Mouse (Mus musculus): ENCODE data around the gene Safb2. TPM values are rescaled to one million over a fixed set of nuclear protein-coding genes. Genes with fewer than 3 reads are reported as not detected.

Gene Safb2
- polyA plus RNA-seq, 1 experiment: 45.1 TPM

DNA sequence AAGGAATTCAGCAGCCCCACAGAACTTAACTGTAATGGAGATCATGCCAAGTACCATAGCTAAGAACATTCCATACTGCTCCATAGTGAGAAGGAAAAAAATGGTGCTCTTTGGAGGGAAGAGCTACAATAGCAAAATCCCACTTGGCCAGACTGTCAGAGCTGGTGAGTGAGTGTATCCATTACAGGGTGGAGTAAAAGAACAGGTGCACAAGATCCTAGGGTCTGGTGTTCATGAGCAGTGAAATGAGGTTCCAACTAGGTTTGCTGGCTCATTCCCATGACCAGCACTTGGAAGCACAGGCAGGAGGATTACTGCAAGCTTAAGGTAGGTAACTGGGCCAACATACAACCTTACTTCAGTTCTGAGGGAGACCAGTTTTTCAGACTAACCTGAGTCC, 8.2 kb upstream of the Safb2 start:
- TF ChIP-seq MYOD1 (IDR thresholded peaks at IDR 0.05; ENCODE audit: control insufficient read depth, insufficient read length, low read depth) (no peak), MAX (IDR thresholded peaks at IDR 0.05) (no peak)
- peaks cover 98% of the 10 kb centered on the region for H3K36me3 ChIP-seq (ENCODE audit: control insufficient read depth, insufficient read depth)
- H3K27me3 ChIP-seq (ENCODE audit: control insufficient read depth, insufficient read depth, insufficient read length): no peaks in the 10 kb centered on the region
- H3K4me3 ChIP-seq (ENCODE audit: insufficient read depth, poor library complexity, severe bottlenecking): no peak overlapping the region
- no peak overlapping the region for H3ac ChIP-seq (ENCODE audit: control insufficient read depth, insufficient read length, low read depth)
- peaks cover 81% of the 10 kb centered on the region for H3K79me3 ChIP-seq (ENCODE audit: low read depth)
- H3K79me2 ChIP-seq (ENCODE audit: control insufficient read depth, insufficient read depth): peaks cover 90% of the 10 kb centered on the region

DNA sequence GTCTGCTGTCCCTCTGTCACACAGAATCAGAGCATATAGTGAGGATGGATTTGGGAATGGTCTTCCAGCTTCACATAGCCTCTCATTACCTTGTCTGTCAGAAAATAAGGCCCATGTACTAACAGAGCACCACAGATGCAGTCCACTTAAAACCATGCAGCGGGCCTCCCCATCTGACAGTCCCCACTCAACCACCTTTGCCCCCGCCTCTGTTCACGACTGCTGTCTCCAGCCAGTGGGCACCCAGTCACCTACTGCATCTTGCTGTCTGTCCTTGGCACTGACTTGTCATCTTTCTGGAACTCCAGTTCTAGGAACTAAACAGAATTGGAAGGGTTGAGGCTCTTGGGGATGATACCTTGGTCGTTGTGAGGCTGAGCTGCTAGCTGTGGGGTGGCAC, 4.5 kb upstream of the Safb2 start:
- peaks cover 87% of the 10 kb centered on the region for H3K79me3 ChIP-seq (ENCODE audit: low read depth)

DNA sequence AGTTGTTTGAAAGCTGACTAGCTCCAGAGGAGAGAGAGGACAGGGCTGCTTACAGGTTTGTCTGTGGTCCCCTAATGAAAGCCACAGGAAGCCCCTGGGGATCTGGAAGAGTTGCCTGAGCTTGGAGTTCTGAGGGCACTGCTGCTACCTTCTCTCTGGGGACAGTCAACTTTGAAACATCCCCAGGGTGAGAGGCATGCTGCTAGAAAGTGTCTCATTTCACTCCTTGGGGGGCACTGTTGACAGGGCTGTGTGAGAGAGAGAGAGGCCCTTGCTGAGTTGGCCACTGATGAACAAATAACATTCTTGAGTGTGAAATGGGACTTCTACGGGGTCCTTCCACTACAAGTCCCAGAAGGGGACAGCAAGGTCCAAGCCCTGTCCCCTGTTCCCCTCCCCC, 3.4 kb upstream of the Safb2 start:
- H3K79me2 ChIP-seq (ENCODE audit: control insufficient read depth, insufficient read depth): peaks cover 95% of the 10 kb centered on the region
- H3K79me3 ChIP-seq (ENCODE audit: low read depth): peaks cover 87% of the 10 kb centered on the region
- no peak overlapping the region for H3K4me3 ChIP-seq (ENCODE audit: insufficient read depth, poor library complexity, severe bottlenecking)
- no peaks in the 10 kb centered on the region for H3K27me3 ChIP-seq (ENCODE audit: control insufficient read depth, insufficient read depth, insufficient read length)
- H3K36me3 ChIP-seq (ENCODE audit: control insufficient read depth, insufficient read depth): peaks cover 68% of the 10 kb centered on the region
- H3ac ChIP-seq (ENCODE audit: control insufficient read depth, insufficient read length, low read depth): no peak overlapping the region
- TF ChIP-seq MAX (IDR thresholded peaks at IDR 0.05) (no peak), FOSL1 (IDR thresholded peaks at IDR 0.05; ENCODE audit: insufficient read depth, low read length, poor library complexity, severe bottlenecking) (no peak), MYOG (IDR thresholded peaks at IDR 0.05; ENCODE audit: control insufficient read depth, extremely low read depth, insufficient read length) (no peak), CEBPB (IDR thresholded peaks at IDR 0.05; ENCODE audit: low read depth) (no peak), CTCF (IDR thresholded peaks at IDR 0.05; ENCODE audit: control insufficient read depth, insufficient read depth, insufficient read length) (no peak), MYOD1 (IDR thresholded peaks at IDR 0.05; ENCODE audit: control insufficient read depth, insufficient read length, low read depth) (no peak), USF1 (IDR thresholded peaks at IDR 0.05; ENCODE audit: low read depth) (no peak)

More for the DNA sequence above, 4.5 kb upstream of the Safb2 start:
- peaks cover 95% of the 10 kb centered on the region for H3K79me2 ChIP-seq (ENCODE audit: control insufficient read depth, insufficient read depth)
- no peak overlapping the region for H3K4me3 ChIP-seq (ENCODE audit: insufficient read depth, poor library complexity, severe bottlenecking)
- H3K36me3 ChIP-seq (ENCODE audit: control insufficient read depth, insufficient read depth): peaks cover 73% of the 10 kb centered on the region
- TF ChIP-seq MYOG (IDR thresholded peaks at IDR 0.05; ENCODE audit: control insufficient read depth, extremely low read depth, insufficient read length) (no peak), MYOD1 (IDR thresholded peaks at IDR 0.05; ENCODE audit: control insufficient read depth, insufficient read length, low read depth) (no peak), CEBPB (IDR thresholded peaks at IDR 0.05; ENCODE audit: low read depth) (no peak), FOSL1 (IDR thresholded peaks at IDR 0.05; ENCODE audit: insufficient read depth, low read length, poor library complexity, severe bottlenecking) (no peak), USF1 (IDR thresholded peaks at IDR 0.05; ENCODE audit: low read depth) (no peak), MAX (IDR thresholded peaks at IDR 0.05) (no peak), CTCF (IDR thresholded peaks at IDR 0.05; ENCODE audit: control insufficient read depth, insufficient read depth, insufficient read length) (no peak)
- H3K27me3 ChIP-seq (ENCODE audit: control insufficient read depth, insufficient read depth, insufficient read length): no peaks in the 10 kb centered on the region
- no peak overlapping the region for H3ac ChIP-seq (ENCODE audit: control insufficient read depth, insufficient read length, low read depth)

DNA sequence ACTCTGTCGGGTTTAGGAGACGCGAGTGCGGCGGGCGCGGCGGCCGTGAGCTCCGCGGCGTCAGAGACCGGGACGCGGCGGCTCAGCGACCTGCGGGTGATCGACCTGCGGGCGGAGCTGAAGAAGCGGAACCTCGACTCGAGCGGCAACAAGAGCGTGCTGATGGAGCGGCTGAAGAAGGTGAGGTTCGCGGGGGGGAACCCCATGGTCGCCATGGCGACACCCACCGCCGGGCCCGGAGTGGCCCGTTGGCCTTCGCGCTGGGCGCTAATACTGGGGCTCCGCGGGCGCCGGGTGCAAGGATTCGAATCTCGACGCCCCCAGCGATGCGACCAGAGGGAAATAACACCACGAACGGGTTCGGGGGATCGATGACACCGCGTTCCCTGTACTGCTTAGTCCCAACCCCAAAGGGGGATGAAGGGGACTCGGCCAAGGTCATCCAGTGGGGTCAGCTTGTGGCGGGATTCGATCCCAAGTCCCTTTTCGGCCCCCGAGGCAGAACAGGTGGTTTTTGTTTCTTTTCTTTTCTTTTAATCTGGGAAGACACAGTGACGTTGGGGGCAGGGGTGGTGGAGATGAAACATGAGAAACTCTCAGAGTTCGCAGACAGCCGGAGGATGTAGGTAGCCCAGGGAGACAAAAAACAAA, 911 bp upstream of the Safb2 start:
- Histone ChIP-seq H3K79me2 (ENCODE audit: control insufficient read depth, insufficient read depth) (peaks cover 95% of the 10 kb centered on the region), H3ac (ENCODE audit: control insufficient read depth, insufficient read length, low read depth) (peak overlapping the region; percentile 89), H3K4me3 (ENCODE audit: insufficient read depth, poor library complexity, severe bottlenecking) (peak overlapping the region; percentile 95), H3K79me3 (ENCODE audit: low read depth) (peaks cover 89% of the 10 kb centered on the region), H3K27me3 (ENCODE audit: control insufficient read depth, insufficient read depth, insufficient read length) (no peaks in the 10 kb centered on the region), H3K36me3 (ENCODE audit: control insufficient read depth, insufficient read depth) (peaks cover 68% of the 10 kb centered on the region)
- TF ChIP-seq MYOD1 (IDR thresholded peaks at IDR 0.05; ENCODE audit: control insufficient read depth, insufficient read length, low read depth): no peak

DNA sequence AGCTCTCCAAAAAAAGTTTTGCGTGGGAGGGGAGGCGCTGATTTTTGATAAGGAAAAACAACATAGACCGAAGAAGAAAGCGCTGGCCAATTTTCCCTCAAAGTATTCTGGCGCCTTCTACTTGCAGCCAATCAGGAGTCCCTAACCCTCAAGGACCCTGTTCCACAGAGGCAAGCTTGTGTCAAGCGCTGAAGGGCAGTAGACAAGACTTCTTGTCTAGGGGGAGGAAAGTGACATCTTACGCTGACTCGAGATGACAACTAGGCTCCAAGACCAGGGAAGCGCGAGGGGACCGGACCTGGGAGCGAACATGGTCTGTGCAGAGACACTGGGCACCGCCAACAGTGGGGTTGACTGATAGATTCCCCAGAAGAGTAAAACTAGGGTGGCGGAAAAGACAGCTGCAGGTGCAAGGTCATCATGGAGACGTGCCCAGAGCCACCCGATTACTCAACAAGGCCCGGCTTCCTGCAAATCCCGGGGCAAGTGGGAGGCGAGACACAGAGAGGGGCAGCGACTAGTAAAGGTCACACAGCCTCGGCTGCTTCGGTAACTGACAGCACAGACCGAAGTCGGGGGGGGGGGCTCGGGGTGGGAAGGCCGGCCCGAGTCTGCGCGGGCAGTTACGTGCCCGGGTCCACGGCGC, 651 bp downstream of the Safb2 start:
- peak; percentile 41 for TF ChIP-seq CEBPB (IDR thresholded peaks at IDR 0.05; ENCODE audit: low read depth)
- TF ChIP-seq USF1 (IDR thresholded peaks at IDR 0.05; ENCODE audit: low read depth): no peak
- TF ChIP-seq MYOG (IDR thresholded peaks at IDR 0.05; ENCODE audit: control insufficient read depth, extremely low read depth, insufficient read length): no peak
- TF ChIP-seq MYOD1 (IDR thresholded peaks at IDR 0.05; ENCODE audit: control insufficient read depth, insufficient read length, low read depth): peak; percentile 31
- Histone ChIP-seq H3K79me2 (ENCODE audit: control insufficient read depth, insufficient read depth) (peaks cover 95% of the 10 kb centered on the region), H3K36me3 (ENCODE audit: control insufficient read depth, insufficient read depth) (peaks cover 68% of the 10 kb centered on the region)

DNA sequence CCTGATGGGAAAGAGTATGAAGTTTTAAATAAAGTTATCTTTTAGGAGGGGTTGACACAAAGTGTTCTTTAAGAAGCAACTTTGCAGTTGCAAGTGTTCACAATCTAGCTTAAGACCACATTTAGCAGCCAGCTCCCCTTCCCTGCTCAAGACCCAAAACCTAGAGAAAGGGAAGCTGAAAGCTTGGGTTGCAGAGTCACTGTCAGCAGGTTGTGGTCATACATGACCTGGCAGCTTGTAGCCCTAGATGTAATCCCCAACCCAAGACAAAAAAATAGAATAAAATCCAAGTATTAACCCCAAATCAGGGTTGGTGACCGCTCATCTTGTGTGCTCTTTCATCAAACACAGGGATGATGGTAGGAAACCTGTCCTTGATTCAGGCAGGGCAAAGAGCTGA, 1.3 kb downstream of the Safb2 start:
- H3K79me2 ChIP-seq (ENCODE audit: control insufficient read depth, insufficient read depth): peaks cover 95% of the 10 kb centered on the region
- H3K4me3 ChIP-seq (ENCODE audit: insufficient read depth, poor library complexity, severe bottlenecking): peak overlapping the region; percentile 94
- H3K36me3 ChIP-seq (ENCODE audit: control insufficient read depth, insufficient read depth): peaks cover 68% of the 10 kb centered on the region
- H3ac ChIP-seq (ENCODE audit: control insufficient read depth, insufficient read length, low read depth): peak overlapping the region; percentile 54
- H3K79me3 ChIP-seq (ENCODE audit: low read depth): peaks cover 88% of the 10 kb centered on the region
- TF ChIP-seq MAX (IDR thresholded peaks at IDR 0.05) (no peak), MYOG (IDR thresholded peaks at IDR 0.05; ENCODE audit: control insufficient read depth, extremely low read depth, insufficient read length) (no peak), FOSL1 (IDR thresholded peaks at IDR 0.05; ENCODE audit: insufficient read depth, low read length, poor library complexity, severe bottlenecking) (no peak), CTCF (IDR thresholded peaks at IDR 0.05; ENCODE audit: control insufficient read depth, insufficient read depth, insufficient read length) (no peak), USF1 (IDR thresholded peaks at IDR 0.05; ENCODE audit: low read depth) (no peak), CEBPB (IDR thresholded peaks at IDR 0.05; ENCODE audit: low read depth) (no peak), MYOD1 (IDR thresholded peaks at IDR 0.05; ENCODE audit: control insufficient read depth, insufficient read length, low read depth) (no peak)
- no peaks in the 10 kb centered on the region for H3K27me3 ChIP-seq (ENCODE audit: control insufficient read depth, insufficient read depth, insufficient read length)

More for the DNA sequence above, 651 bp downstream of the Safb2 start:
- H3K4me3 ChIP-seq (ENCODE audit: insufficient read depth, poor library complexity, severe bottlenecking): peak overlapping the region; percentile 94
- H3K79me3 ChIP-seq (ENCODE audit: low read depth): peaks cover 90% of the 10 kb centered on the region
- peak overlapping the region; percentile 92 for H3ac ChIP-seq (ENCODE audit: control insufficient read depth, insufficient read length, low read depth)
- H3K27me3 ChIP-seq (ENCODE audit: control insufficient read depth, insufficient read depth, insufficient read length): no peaks in the 10 kb centered on the region

Data from C2C12 (cell line).